Mouse (Mus musculus) left cerebral cortex, adult 8-10 months (tissue): ENCODE measurements around the gene Gpr142. TPM values are rescaled to one million over a fixed set of nuclear protein-coding genes. Genes with fewer than 3 reads are reported as not detected.

ENCODE experiments used
- DNase-seq, 2 experiments: peaks; one replicate each; pipeline ENCODE4 v3.0.0; 2022; ENCODE audit warnings: low spot score in 2 of 2
- total RNA-seq, 4 experiments: library from RNA; stranded (reverse); gene quantifications; 2 replicates each; pipeline ENCODE4 v1.2.4; 2022

The Gpr142 gene
- total RNA-seq, result not detected

GRCm38 (mm10) chr11:114798624-114799023 lies at the start of gene Gpr142:
Gene Gpr142 (plus strand): TSS chr11:114798924.
- DNase-seq, result no peak

GRCm38 (mm10) chr11:114764820-114765818 lies 33.6 kb upstream of the Gpr142 start, which contains the start of gene Kif19a:
Gene Kif19a (plus strand): TSS chr11:114765388.
- no peak for DNase-seq

- DNase-seq, result no peak
These were observed 28.8 kb upstream of the Gpr142 start for GRCm38 (mm10) chr11:114769911-114770310.

- DNase-seq, result no peak
These were observed 26.8 kb upstream of the Gpr142 start for GRCm38 (mm10) chr11:114771896-114772295.

- DNase-seq, result no peak
These were observed 18.6 kb upstream of the Gpr142 start for GRCm38 (mm10) chr11:114780076-114780475.

- DNase-seq, result no peak
These were observed 12.8 kb upstream of the Gpr142 start for GRCm38 (mm10) chr11:114785892-114786291.

- DNase-seq, result peak in 1 of 2 experiments; percentile 51
These were observed 12.4 kb upstream of the Gpr142 start for GRCm38 (mm10) chr11:114786326-114786725.

- no peak for DNase-seq
These were observed 11.1 kb upstream of the Gpr142 start for GRCm38 (mm10) chr11:114787611-114788010.

GRCm38 (mm10) chr11:114789061-114789714 lies 9.5 kb upstream of the Gpr142 start:
- peak in 1 of 2 experiments; percentile 61 for DNase-seq

GRCm38 (mm10) chr11:114789716-114790115 lies 9.0 kb upstream of the Gpr142 start:
- DNase-seq, result no peak

- DNase-seq, result no peak
These were observed 8.6 kb upstream of the Gpr142 start for GRCm38 (mm10) chr11:114790171-114790570.

GRCm38 (mm10) chr11:114790841-114791240 lies 7.9 kb upstream of the Gpr142 start:
- DNase-seq, result no peak

- DNase-seq, result no peak
These were observed 7.3 kb upstream of the Gpr142 start for GRCm38 (mm10) chr11:114791351-114791889.

GRCm38 (mm10) chr11:114791891-114792411 lies 6.8 kb upstream of the Gpr142 start:
- DNase-seq, result no peak

GRCm38 (mm10) chr11:114792931-114793494 lies 5.7 kb upstream of the Gpr142 start:
- no peak for DNase-seq

- no peak for DNase-seq
These were observed 4.7 kb upstream of the Gpr142 start for GRCm38 (mm10) chr11:114793868-114794545.

GRCm38 (mm10) chr11:114794691-114795090 lies 4.0 kb upstream of the Gpr142 start:
- DNase-seq, result no peak

- peak; percentile 71 to 97 for DNase-seq
These were observed 3.4 kb upstream of the Gpr142 start for GRCm38 (mm10) chr11:114795231-114795746.

GRCm38 (mm10) chr11:114795848-114796322 lies 2.8 kb upstream of the Gpr142 start, which contains the start of gene Btbd17:
Gene Btbd17 (minus strand): TSS chr11:114795945.
- peak in 1 of 2 experiments; percentile 79 for DNase-seq

GRCm38 (mm10) chr11:114797176-114797575 lies 1.5 kb upstream of the Gpr142 start:
- DNase-seq, result no peak
